Mouse (Mus musculus): Measurements from ENCODE around the gene Tgm6. TPM values are rescaled to one million over a fixed set of nuclear protein-coding genes. Genes with fewer than 3 reads are reported as not detected.

Tgm6 gene
- polyA plus RNA-seq (2015; fragmentation: Nextera tagmentation; extraction: Ambion mirVana): not detected in 2 replicates

GRCm38 (mm10) chr2:130112116-130112515 is at the start of gene Tgm6:
Gene Tgm6, plus strand, starts transcription at chr2:130112416.
- 57% methylated on average over 4 of the region's 4 CpGs for WGBS
- Histone ChIP-seq H3K36me3 (ENCODE audit: control insufficient read depth, insufficient read depth, low read length) (no peaks in the 10 kb centered on the region), H3K27me3 (ENCODE audit: control insufficient read depth, insufficient read depth, low read length) (no peaks in the 10 kb centered on the region), H3K9ac (ENCODE audit: low read length) (no peak within 1 kb of the TSS), H3K4me2 (ENCODE audit: low read depth, low read length) (no peak within 1 kb of the TSS), H3K4me1 (ENCODE audit: control insufficient read depth, insufficient read depth, low read length) (no peaks in the 10 kb centered on the region), H3K27ac (ENCODE audit: low read length) (no peak within 1 kb of the TSS), H3K4me3 (replicated peaks; ENCODE audit: low read length) (no peak within 1 kb of the TSS), H3K9me3 (replicated peaks; ENCODE audit: control insufficient read depth, low read length) (no peaks in the 10 kb centered on the region)
- ATAC-seq (ENCODE audit: insufficient read depth, low FRiP score): no peak

GRCm38 (mm10) chr2:130068228-130068627 is 44.0 kb upstream of the Tgm6 start:
- Histone ChIP-seq H3K27me3 (ENCODE audit: control insufficient read depth, insufficient read depth, low read length) (no peaks in the 10 kb centered on the region), H3K4me3 (replicated peaks; ENCODE audit: low read length) (no peak overlapping the region), H3K9ac (ENCODE audit: low read length) (no peak overlapping the region), H3K4me2 (ENCODE audit: low read depth, low read length) (no peak overlapping the region), H3K9me3 (replicated peaks; ENCODE audit: control insufficient read depth, low read length) (no peaks in the 10 kb centered on the region), H3K36me3 (ENCODE audit: control insufficient read depth, insufficient read depth, low read length) (no peaks in the 10 kb centered on the region), H3K4me1 (ENCODE audit: control insufficient read depth, insufficient read depth, low read length) (no peaks in the 10 kb centered on the region), H3K27ac (ENCODE audit: low read length) (no peak overlapping the region)
- WGBS: 19% methylated on average over 3 of the region's 3 CpGs
- ATAC-seq (ENCODE audit: insufficient read depth, low FRiP score): no peak

DNA sequence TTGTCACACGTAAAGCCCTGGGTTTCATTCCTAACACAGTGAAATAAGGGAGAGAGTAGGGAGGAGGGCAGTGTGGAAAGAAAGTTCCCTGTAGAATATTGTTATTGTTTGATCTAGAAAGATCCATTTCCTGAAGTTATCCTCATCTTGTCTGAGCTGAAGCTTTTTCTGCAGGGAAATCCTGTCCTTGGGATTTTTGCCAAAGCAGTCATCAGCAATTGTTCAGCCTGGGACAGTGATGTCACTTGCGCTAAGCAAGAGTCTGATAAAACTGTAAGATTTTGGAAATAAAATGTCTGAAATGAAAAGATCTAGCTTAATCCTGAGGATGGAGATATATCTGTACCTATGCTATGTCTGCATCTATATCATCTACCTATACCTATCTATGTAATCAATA is 41.8 kb upstream of the Tgm6 start:
- Histone ChIP-seq H3K27me3 (ENCODE audit: control insufficient read depth, insufficient read depth, low read length) (no peaks in the 10 kb centered on the region), H3K9me3 (replicated peaks; ENCODE audit: control insufficient read depth, low read length) (no peaks in the 10 kb centered on the region), H3K27ac (ENCODE audit: low read length) (no peak overlapping the region), H3K4me3 (replicated peaks; ENCODE audit: low read length) (no peak overlapping the region), H3K9ac (ENCODE audit: low read length) (no peak overlapping the region), H3K36me3 (ENCODE audit: control insufficient read depth, insufficient read depth, low read length) (no peaks in the 10 kb centered on the region), H3K4me1 (ENCODE audit: control insufficient read depth, insufficient read depth, low read length) (no peaks in the 10 kb centered on the region), H3K4me2 (ENCODE audit: low read depth, low read length) (no peak overlapping the region)
- 80% methylated on average over 2 of the region's 2 CpGs for WGBS
- ATAC-seq (ENCODE audit: insufficient read depth, low FRiP score): no peak

DNA sequence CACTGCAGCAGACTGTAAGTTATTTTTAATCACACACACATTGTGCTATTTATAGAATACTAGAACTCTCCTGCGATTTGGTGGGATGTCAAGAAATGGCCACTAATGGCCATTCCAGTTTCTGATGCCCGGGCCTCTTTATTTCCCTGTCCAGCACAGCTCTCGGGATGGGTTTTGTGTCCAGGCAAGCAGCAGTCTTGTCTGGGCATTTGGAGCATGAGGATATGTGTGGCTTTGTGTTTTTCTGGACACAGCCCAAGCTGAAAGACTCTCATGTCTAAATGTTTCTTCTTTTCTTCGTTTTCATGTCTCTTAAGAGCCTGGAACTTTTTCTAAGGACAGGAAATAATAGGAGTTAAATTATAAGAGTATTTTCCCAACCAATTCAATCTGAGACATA is 588 bp downstream of the Tgm6 start:
- Histone ChIP-seq H3K9me3 (replicated peaks; ENCODE audit: control insufficient read depth, low read length) (no peaks in the 10 kb centered on the region), H3K27me3 (ENCODE audit: control insufficient read depth, insufficient read depth, low read length) (no peaks in the 10 kb centered on the region), H3K4me3 (replicated peaks; ENCODE audit: low read length) (no peak overlapping the region), H3K27ac (ENCODE audit: low read length) (no peak overlapping the region), H3K4me1 (ENCODE audit: control insufficient read depth, insufficient read depth, low read length) (no peaks in the 10 kb centered on the region), H3K9ac (ENCODE audit: low read length) (no peak overlapping the region), H3K4me2 (ENCODE audit: low read depth, low read length) (no peak overlapping the region), H3K36me3 (ENCODE audit: control insufficient read depth, insufficient read depth, low read length) (no peaks in the 10 kb centered on the region)
- WGBS: 57% methylated on average over 4 of the region's 4 CpGs
- no peak for ATAC-seq (ENCODE audit: insufficient read depth, low FRiP score)

DNA sequence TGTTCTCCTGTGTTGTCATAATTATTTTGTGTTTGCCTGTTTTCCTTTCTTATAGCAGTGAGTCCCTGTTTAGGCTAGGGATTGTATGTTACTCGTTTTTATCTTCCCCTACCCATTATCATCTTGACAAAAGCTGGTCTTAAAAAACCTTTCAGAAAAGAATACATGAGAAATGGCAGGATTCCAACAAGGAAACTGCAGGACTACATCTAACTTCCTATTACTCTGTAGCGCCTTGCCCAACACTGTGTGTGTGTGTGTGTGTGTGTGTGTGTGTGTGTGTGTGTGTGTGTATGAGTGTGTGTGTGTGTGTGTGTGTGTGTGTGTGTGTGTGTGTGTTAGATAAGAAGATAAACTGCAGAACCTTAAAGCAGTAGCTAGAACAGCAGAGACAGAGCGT is 1.2 kb downstream of the Tgm6 start:
- Histone ChIP-seq H3K36me3 (ENCODE audit: control insufficient read depth, insufficient read depth, low read length) (no peaks in the 10 kb centered on the region), H3K4me1 (ENCODE audit: control insufficient read depth, insufficient read depth, low read length) (no peaks in the 10 kb centered on the region), H3K27ac (ENCODE audit: low read length) (no peak overlapping the region), H3K9me3 (replicated peaks; ENCODE audit: control insufficient read depth, low read length) (no peaks in the 10 kb centered on the region), H3K4me3 (replicated peaks; ENCODE audit: low read length) (no peak overlapping the region), H3K4me2 (ENCODE audit: low read depth, low read length) (no peak overlapping the region), H3K9ac (ENCODE audit: low read length) (no peak overlapping the region), H3K27me3 (ENCODE audit: control insufficient read depth, insufficient read depth, low read length) (no peaks in the 10 kb centered on the region)
- WGBS: 27% methylated on average over 3 of the region's 3 CpGs
- no peak for ATAC-seq (ENCODE audit: insufficient read depth, low FRiP score)

DNA sequence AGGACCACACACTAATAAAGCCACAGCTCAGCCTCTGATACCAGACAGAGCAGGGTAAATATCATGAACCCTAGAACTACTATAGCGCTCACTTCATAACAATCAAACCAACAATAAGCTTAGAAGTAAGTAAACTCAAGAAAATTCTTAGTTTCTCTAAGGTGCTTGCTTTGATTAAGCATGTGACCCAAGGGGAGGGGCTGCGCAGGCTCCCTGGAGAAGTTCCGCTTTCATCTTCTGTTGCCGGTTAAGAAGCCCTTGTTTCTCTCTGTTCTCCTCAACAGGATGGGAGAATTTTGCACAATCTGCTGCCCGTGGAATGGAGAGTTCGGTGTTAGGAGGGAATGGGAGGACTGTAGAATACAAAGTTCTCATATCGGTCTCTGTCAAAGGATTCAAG is 6.4 kb downstream of the Tgm6 start:
- Histone ChIP-seq H3K36me3 (ENCODE audit: control insufficient read depth, insufficient read depth, low read length) (no peaks in the 10 kb centered on the region), H3K27me3 (ENCODE audit: control insufficient read depth, insufficient read depth, low read length) (no peaks in the 10 kb centered on the region), H3K4me2 (ENCODE audit: low read depth, low read length) (no peak overlapping the region), H3K9me3 (replicated peaks; ENCODE audit: control insufficient read depth, low read length) (no peaks in the 10 kb centered on the region), H3K27ac (ENCODE audit: low read length) (no peak overlapping the region), H3K4me3 (replicated peaks; ENCODE audit: low read length) (no peak overlapping the region), H3K4me1 (ENCODE audit: control insufficient read depth, insufficient read depth, low read length) (no peaks in the 10 kb centered on the region), H3K9ac (ENCODE audit: low read length) (no peak overlapping the region)
- ATAC-seq (ENCODE audit: insufficient read depth, low FRiP score): no peak
- WGBS: 68% methylated on average over 7 of the region's 7 CpGs

DNA sequence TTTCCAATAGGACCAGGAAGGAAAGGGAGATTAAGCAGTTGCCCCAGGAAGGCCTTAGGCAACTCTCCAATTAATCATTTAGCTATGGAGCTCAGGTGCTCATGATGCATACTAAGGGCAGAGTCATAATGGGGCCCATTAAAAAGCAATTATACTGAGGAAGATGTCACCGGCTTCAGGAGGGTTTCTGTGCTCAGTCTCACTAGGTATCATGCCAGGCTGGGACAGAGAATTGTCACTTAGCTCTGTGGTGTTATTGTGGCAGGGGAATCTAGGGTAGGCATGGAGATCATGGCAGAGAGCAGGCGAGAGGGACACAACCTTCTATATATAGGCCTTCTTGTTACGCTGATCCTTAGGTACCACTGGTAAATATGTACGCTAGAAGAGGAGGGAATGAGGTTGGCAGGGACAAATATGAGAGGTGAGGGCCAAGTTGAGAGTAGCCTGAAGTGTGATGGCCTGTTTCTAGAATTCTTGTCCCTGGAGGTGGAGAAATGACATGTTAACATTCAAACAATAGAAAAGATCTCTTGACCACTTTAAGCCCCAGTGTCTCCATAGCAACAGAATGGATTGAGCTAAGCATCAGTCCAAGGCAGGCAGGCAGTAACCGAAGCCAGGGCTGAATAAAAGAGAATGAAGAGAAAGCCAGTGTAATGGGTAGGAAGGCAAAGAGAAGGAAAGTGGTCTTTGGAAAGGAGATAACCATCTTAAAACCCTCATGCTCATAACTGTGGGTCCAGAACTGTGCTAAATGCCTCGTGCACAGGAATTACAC is 13.3 kb downstream of the Tgm6 start:
- Histone ChIP-seq H3K4me1 (ENCODE audit: control insufficient read depth, insufficient read depth, low read length) (no peaks in the 10 kb centered on the region), H3K9ac (ENCODE audit: low read length) (no peak overlapping the region), H3K36me3 (ENCODE audit: control insufficient read depth, insufficient read depth, low read length) (no peaks in the 10 kb centered on the region), H3K4me2 (ENCODE audit: low read depth, low read length) (no peak overlapping the region), H3K27ac (ENCODE audit: low read length) (no peak overlapping the region), H3K4me3 (replicated peaks; ENCODE audit: low read length) (no peak overlapping the region), H3K27me3 (ENCODE audit: control insufficient read depth, insufficient read depth, low read length) (no peaks in the 10 kb centered on the region), H3K9me3 (replicated peaks; ENCODE audit: control insufficient read depth, low read length) (no peaks in the 10 kb centered on the region)
- no peak for ATAC-seq (ENCODE audit: insufficient read depth, low FRiP score)
- 80% methylated on average over 6 of the region's 6 CpGs for WGBS

DNA sequence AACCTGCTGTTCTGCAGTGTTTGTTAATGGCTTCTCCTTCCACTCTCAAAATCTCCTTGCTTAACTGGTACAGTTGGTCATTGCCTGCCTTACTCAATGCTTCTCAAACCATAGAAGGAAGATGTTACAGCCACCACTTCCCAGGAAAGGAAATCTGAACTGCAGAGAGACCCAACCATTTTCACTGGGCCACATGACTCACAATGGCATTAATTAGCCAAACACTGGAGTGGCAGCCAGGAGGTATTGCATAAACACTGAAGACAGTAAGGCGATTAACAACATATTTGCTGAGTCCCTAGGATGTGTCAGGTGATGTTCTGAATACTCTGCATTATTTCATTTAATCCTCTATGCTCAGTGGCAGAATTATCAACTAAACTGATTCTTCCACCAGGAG is 13.9 kb downstream of the Tgm6 start:
- H3K4me3 ChIP-seq (replicated peaks; ENCODE audit: low read length): no peak overlapping the region
- no peak for ATAC-seq (ENCODE audit: insufficient read depth, low FRiP score)

DNA sequence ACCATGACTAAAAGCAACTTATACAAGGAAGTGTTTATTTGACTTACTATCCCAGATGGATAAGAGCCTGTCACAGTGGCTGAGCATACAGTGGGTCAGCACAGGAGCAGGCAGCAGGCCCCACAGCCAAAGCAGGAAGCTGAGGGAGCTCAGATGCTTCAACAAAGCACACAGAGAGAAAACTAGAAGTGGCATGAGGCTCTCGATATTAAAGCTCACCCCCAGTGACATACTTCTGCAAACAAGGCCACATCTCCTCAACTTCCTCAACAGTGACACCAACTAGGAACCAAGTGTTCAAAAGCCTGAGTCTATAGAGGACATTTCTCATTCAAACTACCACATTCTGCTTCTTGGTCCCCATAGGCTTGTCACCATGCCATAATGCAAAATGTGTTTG is 17.5 kb downstream of the Tgm6 start:
- no peak overlapping the region for H3K9ac ChIP-seq (ENCODE audit: low read length)
- H3K9me3 ChIP-seq (replicated peaks; ENCODE audit: control insufficient read depth, low read length): no peaks in the 10 kb centered on the region
- no peak overlapping the region for H3K4me3 ChIP-seq (replicated peaks; ENCODE audit: low read length)
- H3K4me1 ChIP-seq (ENCODE audit: control insufficient read depth, insufficient read depth, low read length): no peaks in the 10 kb centered on the region
- H3K36me3 ChIP-seq (ENCODE audit: control insufficient read depth, insufficient read depth, low read length): no peaks in the 10 kb centered on the region
- H3K4me2 ChIP-seq (ENCODE audit: low read depth, low read length): no peak overlapping the region
- H3K27me3 ChIP-seq (ENCODE audit: control insufficient read depth, insufficient read depth, low read length): no peaks in the 10 kb centered on the region
- no peak for ATAC-seq (ENCODE audit: insufficient read depth, low FRiP score)
- WGBS: 67% methylated on average over 1 of the region's 1 CpGs
- no peak overlapping the region for H3K27ac ChIP-seq (ENCODE audit: low read length)

More for the DNA sequence above, 13.9 kb downstream of the Tgm6 start:
- Histone ChIP-seq H3K4me1 (ENCODE audit: control insufficient read depth, insufficient read depth, low read length) (no peaks in the 10 kb centered on the region), H3K9ac (ENCODE audit: low read length) (no peak overlapping the region), H3K36me3 (ENCODE audit: control insufficient read depth, insufficient read depth, low read length) (no peaks in the 10 kb centered on the region), H3K27ac (ENCODE audit: low read length) (no peak overlapping the region), H3K4me2 (ENCODE audit: low read depth, low read length) (no peak overlapping the region), H3K9me3 (replicated peaks; ENCODE audit: control insufficient read depth, low read length) (no peaks in the 10 kb centered on the region), H3K27me3 (ENCODE audit: control insufficient read depth, insufficient read depth, low read length) (no peaks in the 10 kb centered on the region)
- 55% methylated on average over 1 of the region's 1 CpGs for WGBS
